Mouse (Mus musculus) inflammation-experienced regulatory T-cells, adult 6 months (primary cell): ENCODE data around the gene Rpap3. TPM values are rescaled to one million over a fixed set of nuclear protein-coding genes. Genes with fewer than 3 reads are reported as not detected.

Experiments used
- ATAC-seq: one replicate; pipeline ENCODE4 v1.8.0; 2017
- polyA plus RNA-seq, 3 experiments: library from polyadenylated mRNA; unstranded; fragments of 100-300 nt; shearing (Covaris generic); gene quantifications; one replicate each; pipeline ENCODE4 v1.2.1; 2017

Rpap3 gene
- polyA plus RNA-seq, 3 experiments from 2014 or later = 17.3 to 34.2 (median 22.8) TPM

GRCm38 (mm10) chr15:97643986-97644385, 61.6 kb downstream of the Rpap3 start:
- no peak for ATAC-seq

Other genes starting within 250 kb of the Rpap3 start
- gene Endou, start 25.5 kb upstream of the Rpap3 start, polyA plus RNA-seq = not detected
- gene Rapgef3, start 62.1 kb upstream of the Rpap3 start, polyA plus RNA-seq = not detected
- 10 to 100 TPM; 30.1 to 34.1 (median 30.8) TPM for gene Slc48a1, start 72.7 kb upstream of the Rpap3 start, polyA plus RNA-seq
- 10 to 100 TPM; 47.2 to 80.6 (median 77.9) TPM for gene Hdac7, start 138.7 kb upstream of the Rpap3 start, polyA plus RNA-seq
- 1 to 10 TPM in 2 of 3 experiments, under 1 TPM in 1; 0.16 to 2.8 (median 2.1) TPM for gene Vdr, start 204.8 kb upstream of the Rpap3 start, polyA plus RNA-seq